Mouse (Mus musculus) intestine, postnatal 0 days (tissue): ENCODE results near the gene Trim34b. TPM values are rescaled to one million over a fixed set of nuclear protein-coding genes. Genes with fewer than 3 reads are reported as not detected.
"Not testable (repeated sequence)": the region's sequence is repeated elsewhere in the genome, so short reads cannot be mapped to it uniquely, and the experiment has no call there.

ENCODE experiments used
- ATAC-seq: fragments of 200-750 bp; cut with Nextera tagmentation; 2 replicates; pipeline ENCODE4 v1.8.0; 2017; ENCODE audit warnings: mild to moderate bottlenecking, moderate TSS enrichment, moderate library complexity
- H3K27ac ChIP-seq: fragments of 300-500 bp; sonication (generic); 2 replicates; pipeline ENCODE4 v1.5.1; 2014; ENCODE audit warnings: mild to moderate bottlenecking, low read depth, low read length, moderate library complexity
- H3K27me3 ChIP-seq: fragments of 300-500 bp; sonication (generic); replicated peaks from 2 replicates; pipeline ENCODE4 v1.6.1; 2014; ENCODE audit warnings: low read length, mixed read lengths; ENCODE audit not compliant: control insufficient read depth, insufficient read depth
- H3K36me3 ChIP-seq: fragments of 300-500 bp; sonication (generic); 2 replicates; pipeline ENCODE4 v1.6.1; 2014; ENCODE audit warnings: mild to moderate bottlenecking, moderate library complexity; ENCODE audit not compliant: control insufficient read depth, insufficient read depth
- H3K4me1 ChIP-seq: fragments of 300-500 bp; sonication (generic); replicated peaks from 2 replicates; pipeline ENCODE4 v1.6.1; 2014; ENCODE audit warnings: antibody characterized with exemption, low read length, mixed read lengths; ENCODE audit not compliant: control insufficient read depth, insufficient read depth
- H3K4me2 ChIP-seq: fragments of 300-500 bp; sonication (generic); replicated peaks from 2 replicates; pipeline ENCODE4 v1.6.1; 2014; ENCODE audit warnings: low read depth, mild to moderate bottlenecking, moderate library complexity
- H3K4me3 ChIP-seq: fragments of 300-500 bp; sonication (generic); 2 replicates; pipeline ENCODE4 v1.5.1; 2014; ENCODE audit warnings: low read depth, low read length
- H3K9ac ChIP-seq: fragments of 300-500 bp; sonication (generic); 2 replicates; pipeline ENCODE4 v1.6.1; 2014; ENCODE audit warnings: mild to moderate bottlenecking, low read depth, low read length
- H3K9me3 ChIP-seq: fragments of 300-500 bp; sonication (generic); 2 replicates; pipeline ENCODE4 v1.6.1; 2016; ENCODE audit warnings: mixed run types; ENCODE audit not compliant: control insufficient read depth
- CTCF ChIP-seq: sonication (generic); IDR thresholded peaks from 2 replicates; pipeline ENCODE4 v1.5.1; 2016; ENCODE audit warnings: low read depth, mild to moderate bottlenecking, control low read depth, antibody characterized with exemption, moderate library complexity
- WGBS: fragments of 180-500 bp; shearing (Covaris S2); extraction: QIAGEN DNeasy Blood & Tissue Kit; methylation state at CpG from one replicate; pipeline ENCODE4 v1.1.7; 2014; 5-methylcytosine and 5-hydroxymethylcytosine counted together
- polyA plus RNA-seq: library from polyadenylated mRNA; unstranded; fragments of >200 nt; fragmentation: Nextera tagmentation; extraction: Ambion mirVana; gene quantifications from 2 replicates; pipeline ENCODE4 v1.2.1, GENCODE M21; 2015

The Trim34b gene
- polyA plus RNA-seq = 0.16 and 0.22 TPM in 2 replicates

DNA sequence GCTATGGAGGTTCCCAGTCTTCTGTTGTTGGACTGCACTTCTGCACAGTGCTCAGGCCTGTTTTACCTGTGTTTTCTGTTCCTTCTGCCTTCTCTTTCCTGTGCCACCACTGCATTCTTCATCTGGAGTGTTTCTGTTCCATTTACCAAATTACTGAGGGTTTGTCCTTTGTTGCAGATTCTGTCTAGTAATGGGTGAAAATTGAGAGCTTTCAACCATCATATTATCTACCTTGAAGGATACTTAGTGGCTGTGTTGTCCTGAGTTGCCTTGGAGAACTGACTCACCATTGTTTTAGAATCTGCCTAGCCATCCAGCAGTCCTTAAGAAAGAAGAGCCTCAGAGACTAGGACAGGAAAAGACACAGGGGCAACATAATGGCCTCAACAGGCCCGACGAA is at the start of gene Trim34b:
Gene Trim34b (plus strand): TSS at position 301 of the 400 bp plus-strand sequence.
- not testable (repeated sequence) for H3K4me1 ChIP-seq, H3K36me3 ChIP-seq, H3K9me3 ChIP-seq, ATAC-seq, H3K4me2 ChIP-seq, H3K27ac ChIP-seq, H3K27me3 ChIP-seq, H3K4me3 ChIP-seq, H3K9ac ChIP-seq
- 96% methylated on average over 2 of the region's 2 CpGs for WGBS

DNA sequence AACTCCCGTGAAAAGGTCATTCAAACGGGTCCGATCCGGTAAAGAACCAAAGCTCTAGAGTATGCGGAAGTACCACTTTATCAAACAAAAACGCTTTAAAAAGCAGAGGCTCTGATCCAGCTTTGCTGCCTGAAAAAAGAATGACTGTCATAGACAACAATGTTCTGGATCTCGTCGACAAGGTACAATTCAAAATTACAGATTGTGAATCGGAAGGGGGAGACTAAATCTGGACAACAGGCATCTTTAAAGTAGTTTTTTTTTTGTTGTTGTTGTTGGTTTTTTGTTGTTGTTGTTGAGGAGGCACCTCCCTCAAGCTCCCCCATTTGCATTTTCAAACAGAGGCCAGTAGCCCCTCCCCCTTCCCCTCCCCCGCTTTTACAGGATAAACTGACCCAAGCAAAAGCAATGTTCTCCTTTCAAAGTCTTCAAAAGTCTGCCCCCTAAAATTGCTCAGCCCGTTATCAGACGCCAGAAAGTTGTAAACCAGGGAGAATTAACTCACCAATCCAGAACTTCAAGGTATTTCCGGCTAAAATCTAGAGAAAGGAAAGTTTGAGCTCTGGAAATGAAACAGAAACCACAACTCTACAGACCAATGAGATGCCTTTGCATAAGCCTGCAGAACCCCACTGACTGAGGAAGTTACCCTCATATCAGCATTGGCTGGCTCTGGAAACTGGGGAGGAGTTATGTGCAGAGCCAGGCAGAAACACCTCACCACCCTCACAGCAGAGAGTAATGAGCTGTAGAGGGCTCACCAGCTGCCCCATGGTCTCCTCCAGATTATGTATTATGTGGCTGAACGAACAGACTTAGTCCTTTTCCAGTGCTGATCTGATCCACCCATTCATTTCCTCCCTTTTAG is 41.5 kb upstream of the Trim34b start, which contains the start of gene Trim5:
Gene Trim5 (minus strand): TSS at position 519 of the 868 bp plus-strand sequence.
- not testable (repeated sequence) for H3K9ac ChIP-seq, H3K9me3 ChIP-seq, H3K36me3 ChIP-seq, H3K27ac ChIP-seq, H3K4me1 ChIP-seq, H3K27me3 ChIP-seq
- Histone ChIP-seq H3K4me3 (peak within 1 kb of the TSS; percentile 25), H3K4me2 (peak within 1 kb of the TSS; percentile 51)
- ATAC-seq = peak; percentile 97
- WGBS = 28% methylated on average over 14 of the region's 14 CpGs

DNA sequence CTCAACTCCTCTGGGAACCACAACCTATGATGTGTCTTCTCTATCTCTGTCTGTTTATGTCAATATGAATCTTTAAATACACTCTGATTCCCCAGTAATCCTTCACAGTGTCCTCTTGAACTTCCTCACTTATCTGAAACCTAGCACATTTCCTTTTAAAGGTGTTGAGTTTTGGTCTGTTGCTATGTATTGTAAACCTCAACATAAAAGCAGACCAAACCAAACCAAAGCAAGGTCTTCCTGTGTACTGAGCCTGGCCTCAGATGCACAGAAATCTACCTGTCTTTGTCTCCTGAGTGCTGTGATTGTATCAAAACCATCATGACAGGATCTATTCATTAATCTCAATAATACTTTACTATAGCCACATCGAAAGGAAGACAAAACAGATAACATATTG is 38.6 kb upstream of the Trim34b start:
- no peak for TF ChIP-seq CTCF
- H3K36me3 ChIP-seq = no peaks in the 10 kb centered on the region
- H3K27ac ChIP-seq = no peak overlapping the region
- H3K9me3 ChIP-seq = no peaks in the 10 kb centered on the region
- H3K4me1 ChIP-seq = no peaks in the 10 kb centered on the region
- H3K9ac ChIP-seq = no peak overlapping the region
- no peaks in the 10 kb centered on the region for H3K27me3 ChIP-seq
- H3K4me2 ChIP-seq = no peak overlapping the region
- H3K4me3 ChIP-seq = no peak overlapping the region
- WGBS = 93% methylated on average over 1 of the region's 1 CpGs
- ATAC-seq = no peak

DNA sequence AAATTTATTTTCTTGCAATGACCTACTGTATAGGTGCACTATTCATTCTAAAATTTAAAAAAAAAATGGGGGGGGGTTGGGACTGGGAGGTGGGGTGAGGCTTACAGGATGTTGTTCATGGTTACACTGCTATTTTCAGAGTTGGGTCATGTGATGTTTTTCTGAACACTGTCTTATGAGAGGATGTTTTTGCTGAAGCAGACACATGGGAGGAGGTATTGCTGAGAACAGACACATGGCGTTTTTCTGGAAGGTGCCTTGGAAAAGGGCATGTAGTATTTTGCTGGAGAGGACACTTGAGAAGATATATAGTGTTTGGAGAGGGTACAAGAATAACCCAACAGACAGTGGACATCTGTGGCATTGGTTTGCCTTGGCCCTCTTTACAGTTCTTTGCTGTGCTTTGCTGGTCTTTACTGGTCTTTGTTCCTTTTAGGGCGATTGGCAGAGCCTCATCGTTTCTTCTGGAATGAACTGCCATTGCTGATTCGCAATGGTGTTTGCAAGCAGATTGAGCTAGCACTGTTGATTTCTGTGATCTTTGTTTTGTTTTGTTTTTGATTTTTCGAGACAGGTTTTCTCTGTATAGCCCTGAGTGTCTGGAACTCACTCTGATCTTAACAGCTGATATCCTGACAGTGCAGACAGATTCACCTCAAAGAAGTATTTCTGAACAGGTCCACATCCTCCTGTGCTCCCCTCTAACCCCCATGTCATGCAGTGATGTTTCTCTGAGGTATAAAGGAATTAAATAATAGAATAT is 37.5 kb upstream of the Trim34b start:
- no peaks in the 10 kb centered on the region for H3K27me3 ChIP-seq
- H3K4me1 ChIP-seq = no peaks in the 10 kb centered on the region
- H3K9ac ChIP-seq = no peak overlapping the region
- no peak overlapping the region for H3K4me3 ChIP-seq
- no peak overlapping the region for H3K27ac ChIP-seq
- H3K9me3 ChIP-seq = no peaks in the 10 kb centered on the region
- no peak for TF ChIP-seq CTCF
- ATAC-seq = no peak
- WGBS = 76% methylated on average over 5 of the region's 5 CpGs
- no peaks in the 10 kb centered on the region for H3K36me3 ChIP-seq
- no peak overlapping the region for H3K4me2 ChIP-seq

DNA sequence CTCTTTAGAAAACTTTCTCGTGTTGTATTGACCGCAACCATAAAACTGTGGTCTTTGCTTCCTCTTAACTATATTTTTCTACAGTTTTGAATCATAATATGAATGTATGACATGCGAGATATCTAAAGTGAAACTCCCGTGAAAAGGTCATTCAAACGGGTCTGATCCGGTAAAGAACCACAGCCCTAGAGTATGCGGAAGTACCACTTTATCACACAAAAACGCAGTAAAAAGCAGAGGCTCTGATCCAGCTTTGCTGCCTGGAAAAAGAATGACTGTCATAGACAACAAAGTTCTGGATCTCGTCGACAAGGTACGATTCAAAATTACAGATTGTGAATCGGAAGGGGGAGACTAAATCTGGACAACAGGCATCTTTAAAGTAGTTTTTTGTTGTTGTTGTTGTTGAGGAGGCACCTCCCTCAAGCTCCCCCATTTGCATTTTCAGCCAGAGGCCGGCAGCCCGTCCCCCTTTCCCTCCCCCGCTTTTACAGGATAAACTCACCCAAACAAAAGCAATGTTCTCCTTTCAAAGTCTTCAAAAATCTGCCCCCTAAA is 14.4 kb upstream of the Trim34b start:
- Histone ChIP-seq H3K4me1 (no peaks in the 10 kb centered on the region), H3K36me3 (no peaks in the 10 kb centered on the region), H3K9me3 (no peaks in the 10 kb centered on the region), H3K4me3 (peak overlapping the region; percentile 55), H3K27ac (peak overlapping the region; percentile 75), H3K4me2 (peak overlapping the region; percentile 61), H3K9ac (peak overlapping the region; percentile 42), H3K27me3 (no peaks in the 10 kb centered on the region)
- 8% methylated on average over 15 of the region's 15 CpGs for WGBS
- ATAC-seq = peak; percentile 85
- TF ChIP-seq CTCF = no peak

DNA sequence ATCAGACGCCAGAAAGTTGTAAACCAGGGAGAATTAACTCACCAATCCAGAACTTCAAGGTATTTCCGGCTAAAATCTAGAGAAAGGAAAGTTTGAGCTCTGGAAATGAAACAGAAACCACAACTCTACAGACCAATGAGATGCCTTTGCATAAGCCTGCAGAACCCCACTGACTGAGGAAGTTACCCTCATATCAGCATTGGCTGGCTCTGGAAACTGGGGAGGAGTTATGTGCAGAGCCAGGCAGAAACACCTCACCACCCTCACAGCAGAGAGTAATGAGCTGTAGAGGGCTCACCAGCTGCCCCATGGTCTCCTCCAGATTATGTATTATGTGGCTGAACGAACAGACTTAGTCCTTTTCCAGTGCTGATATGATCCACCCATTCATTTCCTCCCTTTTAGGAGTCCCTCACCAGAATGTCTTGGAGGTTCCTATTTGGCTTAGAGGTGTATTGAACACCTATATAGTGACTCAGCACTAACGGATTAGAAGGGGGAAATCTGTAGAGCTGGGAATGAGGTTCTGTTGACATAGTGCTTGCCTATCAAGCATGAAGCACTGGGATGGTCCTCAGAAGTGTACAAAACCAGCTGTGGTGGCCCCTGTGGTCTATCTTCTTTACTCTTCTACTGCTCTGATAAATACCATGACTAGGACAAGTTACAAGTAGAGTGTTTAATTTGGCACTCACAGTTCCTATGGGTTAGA is 13.7 kb upstream of the Trim34b start, which contains the start of gene Trim12a:
Gene Trim12a (minus strand): TSS at position 98 of the 712 bp plus-strand sequence.
- not testable (repeated sequence) for H3K9me3 ChIP-seq, H3K4me1 ChIP-seq, H3K27me3 ChIP-seq, H3K36me3 ChIP-seq
- Histone ChIP-seq H3K4me3 (peak within 1 kb of the TSS; percentile 55), H3K4me2 (peak within 1 kb of the TSS; percentile 61), H3K9ac (peak within 1 kb of the TSS; percentile 42), H3K27ac (peak within 1 kb of the TSS; percentile 75)
- ATAC-seq = peak; percentile 98
- 22% methylated on average over 4 of the region's 4 CpGs for WGBS
